Mouse (Mus musculus) hindlimb bud, embryonic 11.5 days (tissue): ENCODE measurements around the gene Polr2m.

ENCODE experiments used
- DNase-seq: peaks from one replicate; pipeline ENCODE4 v3.0.0-alpha.2; 2012; ENCODE audit warnings: low read depth, low spot score; ENCODE audit errors: extremely low spot score

Polr2m gene

GRCm38 (mm10) chr9:71476601-71477000, 9.1 kb downstream of the Polr2m start:
- DNase-seq, result no peak

DNA sequence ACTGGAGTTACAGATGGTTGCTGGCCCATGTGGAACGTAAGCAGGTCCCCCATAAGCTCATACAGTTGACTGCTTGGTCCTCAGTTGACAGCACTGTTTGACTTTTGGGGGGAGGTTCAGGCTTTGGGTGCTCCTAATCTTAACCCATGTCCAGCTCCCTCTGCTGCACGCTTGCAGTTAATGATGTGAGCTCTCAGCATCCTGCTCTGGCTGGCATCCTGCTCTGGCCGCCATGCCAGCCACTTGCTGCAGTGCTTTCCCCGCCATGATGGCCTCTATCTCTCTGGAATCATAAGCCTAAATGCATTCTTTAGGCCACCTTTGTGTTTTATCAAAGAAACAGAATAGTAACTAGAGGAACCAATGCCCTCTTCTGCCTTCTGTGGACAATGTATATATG, 10.2 kb downstream of the Polr2m start:
- DNase-seq, result no peak

GRCm38 (mm10) chr9:71467434-71467833, 18.3 kb downstream of the Polr2m start:
- DNase-seq, result no peak

GRCm38 (mm10) chr9:71466111-71466510, 19.6 kb downstream of the Polr2m start:
- DNase-seq, result no peak

DNA sequence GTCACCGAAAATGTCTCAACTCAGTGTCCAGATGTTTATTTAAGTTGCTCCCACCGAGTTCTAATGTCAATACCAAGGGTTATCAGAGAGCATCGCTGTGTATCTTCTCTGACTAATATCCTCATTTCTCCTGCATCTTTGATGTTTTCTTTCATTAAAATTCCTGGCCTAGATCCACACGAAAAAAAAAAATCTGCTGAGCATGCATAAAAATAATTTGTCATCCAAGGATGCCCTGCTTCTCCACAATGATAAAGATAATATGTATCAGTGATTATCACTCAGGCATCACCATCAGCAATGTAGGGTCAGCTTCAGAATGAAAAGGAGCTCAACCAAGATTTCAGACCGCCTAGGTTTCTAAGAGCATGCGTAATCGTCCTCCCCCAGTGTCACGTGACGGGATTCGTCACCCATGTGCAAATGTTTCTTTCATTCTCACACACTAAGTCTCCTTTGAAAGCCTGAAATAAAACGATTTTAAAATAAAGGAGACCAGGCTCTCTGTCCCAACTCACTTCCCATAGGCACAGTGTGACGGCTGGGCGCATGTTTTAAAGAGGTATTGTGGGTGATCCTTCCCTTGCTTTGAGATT, 22.6 kb downstream of the Polr2m start:
- DNase-seq, result no peak

GRCm38 (mm10) chr9:71456738-71457137, 29.0 kb downstream of the Polr2m start:
- DNase-seq, result no peak

GRCm38 (mm10) chr9:71453917-71454316, 31.8 kb downstream of the Polr2m start:
- no peak for DNase-seq

DNA sequence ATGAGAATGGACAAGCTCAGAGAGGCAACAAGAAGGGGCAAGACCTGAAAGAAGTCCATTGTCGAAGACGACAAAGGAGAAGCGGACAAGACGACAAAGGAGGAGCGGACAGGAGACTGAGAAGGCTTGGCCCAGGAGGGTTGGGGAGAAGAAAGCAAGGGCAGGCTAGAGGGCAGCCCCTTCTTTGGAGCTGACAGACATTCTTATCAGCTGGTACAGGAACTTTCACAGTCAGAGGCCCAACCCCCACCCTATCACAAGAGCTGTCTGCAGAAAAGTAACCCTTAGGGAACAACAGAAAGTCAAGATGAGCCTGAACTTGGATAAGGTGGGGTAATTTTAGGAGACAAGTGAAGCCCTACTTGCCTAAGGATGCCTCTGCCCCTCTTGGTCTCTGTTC, 32.4 kb downstream of the Polr2m start:
- no peak for DNase-seq

GRCm38 (mm10) chr9:71450626-71451025, 35.1 kb downstream of the Polr2m start:
- DNase-seq, result no peak

GRCm38 (mm10) chr9:71447573-71447972, 38.2 kb downstream of the Polr2m start:
- DNase-seq, result no peak

DNA sequence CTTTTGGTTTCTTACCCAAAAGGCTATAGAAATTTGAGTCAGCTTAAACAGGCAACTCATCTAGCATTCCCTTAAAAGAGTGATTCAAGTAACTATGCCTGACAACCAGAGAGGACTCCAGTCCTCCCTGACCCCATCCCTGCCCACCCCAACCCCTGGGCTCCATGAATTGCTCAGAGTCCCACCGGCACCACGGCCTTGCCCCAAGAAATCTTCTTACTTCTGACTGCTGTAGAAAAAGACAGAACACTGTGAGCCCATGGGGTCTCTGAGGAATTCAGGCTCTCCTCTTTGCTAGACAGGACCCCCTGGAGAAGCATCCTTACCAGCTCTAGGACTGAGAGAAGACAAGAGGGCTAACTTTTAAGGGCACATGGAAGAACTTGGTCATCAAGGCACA, 40.4 kb downstream of the Polr2m start:
- DNase-seq, result no peak

DNA sequence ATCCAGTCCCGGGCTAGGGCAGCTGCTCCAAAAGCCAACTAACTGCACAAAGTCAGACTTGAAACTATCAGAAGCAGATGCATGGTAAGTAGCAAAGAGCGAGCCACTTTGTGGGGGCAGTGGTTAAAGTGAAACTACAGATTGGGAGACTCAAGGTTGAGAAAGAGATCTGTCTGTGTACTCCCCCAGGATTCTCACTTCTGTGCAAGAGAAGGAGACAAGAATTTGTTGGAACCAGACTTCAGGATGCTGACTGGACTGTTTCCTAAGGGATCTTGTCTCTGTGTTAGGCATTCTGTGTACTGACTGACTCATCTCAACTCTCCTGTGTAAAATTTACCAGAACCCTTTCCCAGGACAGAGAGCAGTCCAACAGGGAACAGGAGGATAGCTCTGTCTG, 47.6 kb downstream of the Polr2m start:
- no peak for DNase-seq
